Mouse (Mus musculus) lung, postnatal 0 days (tissue): ENCODE data around the gene Ppp1ca. TPM values are rescaled to one million over a fixed set of nuclear protein-coding genes. Genes with fewer than 3 reads are reported as not detected.
A peak's percentile ranks its signal among the peaks of the same experiment; 100 is the strongest.

Source experiments
- ATAC-seq: fragments of 200-750 bp; cut with Nextera tagmentation; 2 replicates; pipeline ENCODE4 v1.8.0; 2017; ENCODE audit warnings: moderate library complexity
- DNase-seq: peaks from one replicate; pipeline ENCODE4 v3.0.0-alpha.2; 2016; ENCODE audit warnings: low spot score
- H3K27ac ChIP-seq: fragments of 300-500 bp; sonication (generic); 2 replicates; pipeline ENCODE4 v1.5.1; 2014; ENCODE audit warnings: antibody characterized with exemption, mild to moderate bottlenecking, low read length, mixed read lengths
- H3K27me3 ChIP-seq: fragments of 300-500 bp; sonication (generic); replicated peaks from 2 replicates; pipeline ENCODE4 v1.6.1; 2014; ENCODE audit warnings: low read length, mixed read lengths; ENCODE audit not compliant: insufficient read depth
- H3K36me3 ChIP-seq: fragments of 300-500 bp; sonication (generic); 2 replicates; pipeline ENCODE4 v1.6.1; 2014; ENCODE audit warnings: low read length, mixed read lengths; ENCODE audit not compliant: insufficient read depth
- H3K4me1 ChIP-seq: fragments of 300-500 bp; sonication (generic); 2 replicates; pipeline ENCODE4 v1.6.1; 2014; ENCODE audit warnings: antibody characterized with exemption, low read depth, low read length, mixed read lengths; ENCODE audit not compliant: insufficient read depth
- H3K4me2 ChIP-seq: fragments of 300-500 bp; sonication (generic); replicated peaks from 2 replicates; pipeline ENCODE4 v1.6.1; 2014; ENCODE audit warnings: low read depth, mild to moderate bottlenecking, low read length, moderate library complexity, mixed read lengths
- H3K4me3 ChIP-seq: fragments of 300-500 bp; sonication (generic); 2 replicates; pipeline ENCODE4 v1.5.1; 2014; ENCODE audit warnings: low read depth, low read length
- H3K9ac ChIP-seq: fragments of 300-500 bp; sonication (generic); replicated peaks from 2 replicates; pipeline ENCODE4 v1.6.1; 2014; ENCODE audit warnings: low read depth, mild to moderate bottlenecking
- H3K9me3 ChIP-seq: fragments of 300-500 bp; sonication (generic); 2 replicates; pipeline ENCODE4 v1.6.1; 2016; ENCODE audit warnings: low read length, mixed read lengths
- CTCF ChIP-seq: IDR thresholded peaks from 2 replicates; pipeline ENCODE4 v1.5.1; 2016; ENCODE audit warnings: antibody characterized with exemption, mild to moderate bottlenecking
- EP300 ChIP-seq: IDR thresholded peaks from 2 replicates; pipeline ENCODE4 v1.6.1; 2016; ENCODE audit warnings: antibody characterized with exemption, mild to moderate bottlenecking, control low read depth
- WGBS: fragments of 180-500 bp; shearing (Covaris S2); extraction: QIAGEN DNeasy Blood & Tissue Kit; methylation state at CpG from one replicate; pipeline ENCODE4 v1.1.7; 2014; 5-methylcytosine and 5-hydroxymethylcytosine counted together
- polyA plus RNA-seq: library from polyadenylated mRNA; unstranded; fragments of >200 nt; fragmentation: Nextera tagmentation; extraction: Ambion mirVana; gene quantifications from 2 replicates; pipeline ENCODE4 v1.2.1, GENCODE M21; 2015

Ppp1ca gene
- polyA plus RNA-seq, 1 experiment from 2014 or later = 631 TPM

DNA sequence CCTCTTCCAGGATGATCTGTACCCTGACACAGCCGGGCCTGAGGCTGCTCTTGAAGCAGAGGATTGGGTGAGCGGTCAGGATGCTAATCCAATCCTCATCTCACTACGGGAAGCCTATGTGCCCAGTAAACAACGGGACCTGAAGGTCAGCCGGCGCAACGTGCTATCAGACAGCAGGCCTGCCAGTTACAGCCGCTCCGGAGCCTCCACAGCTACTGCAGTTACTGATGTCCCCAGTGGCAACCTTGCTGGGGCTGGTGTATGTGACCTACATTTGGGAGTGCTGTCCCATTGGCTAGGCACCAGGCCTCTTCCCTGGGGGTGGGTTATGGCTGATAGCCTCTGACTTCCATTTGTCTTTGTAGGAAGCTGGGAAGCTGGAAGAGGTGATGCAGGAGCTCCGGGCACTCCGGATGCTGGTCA, 38.6 kb upstream of the Ppp1ca start, which contains the start of gene Ptprcap:
Gene Ptprcap, plus strand, starts transcription at position 373 of the 423 bp plus-strand sequence.
- no peak for DNase-seq
- peaks cover 6% of the 10 kb centered on the region; the same call in 1 of the 2 replicates for H3K4me1 ChIP-seq
- H3K36me3 ChIP-seq = peaks cover 13% of the 10 kb centered on the region; the same call in 1 of the 2 replicates
- H3K4me3 ChIP-seq = no peak within 1 kb of the TSS
- TF ChIP-seq EP300 (no peak), CTCF (no peak)
- H3K4me2 ChIP-seq = no peak within 1 kb of the TSS
- H3K9me3 ChIP-seq = no peaks in the 10 kb centered on the region
- no peak for ATAC-seq
- H3K27ac ChIP-seq = no peak within 1 kb of the TSS
- no peaks in the 10 kb centered on the region for H3K27me3 ChIP-seq
- H3K9ac ChIP-seq = no peak within 1 kb of the TSS
- WGBS = 60% methylated on average over 11 of the region's 11 CpGs

DNA sequence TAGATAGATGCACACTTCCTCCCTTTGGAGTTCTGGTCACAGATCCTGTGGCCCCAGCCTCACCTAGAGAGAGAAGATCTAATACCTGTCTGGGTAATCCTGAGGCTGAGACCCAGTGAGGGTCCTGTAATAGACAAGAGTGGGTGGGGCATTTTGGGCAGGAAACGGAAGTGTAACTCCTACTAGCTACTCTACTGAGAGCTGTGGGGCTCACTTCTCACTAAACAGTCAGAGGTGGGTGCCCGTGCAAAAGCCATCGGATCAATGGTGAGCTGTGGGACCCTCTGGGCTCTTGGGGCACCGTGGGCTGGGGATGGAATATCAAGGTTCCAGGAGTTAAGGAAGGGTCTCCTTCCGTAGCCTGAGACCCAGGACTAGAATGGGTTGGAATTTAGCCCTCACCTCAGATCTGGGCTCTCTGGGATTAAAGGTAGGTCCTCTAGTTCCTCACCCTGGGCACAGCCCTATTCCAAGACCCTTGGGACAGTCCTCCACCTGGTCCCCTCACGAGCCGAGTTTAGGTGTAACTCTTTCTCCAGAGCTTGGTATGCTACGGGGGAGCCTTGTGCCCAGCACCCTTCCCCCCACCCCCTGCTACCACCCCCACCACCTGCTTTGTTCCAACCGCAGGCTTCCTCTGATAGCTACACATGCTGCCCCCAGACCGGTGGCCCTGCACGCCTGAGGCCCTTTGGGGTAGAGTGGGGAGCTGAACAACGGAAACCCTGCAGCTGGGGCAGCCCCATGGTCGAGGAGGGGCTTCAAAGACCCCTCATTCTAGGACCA, 37.2 kb upstream of the Ppp1ca start:
- DNase-seq (no peak), ATAC-seq (no peak)
- WGBS = 67% methylated on average over 13 of the region's 13 CpGs
- no peaks in the 10 kb centered on the region for H3K9me3 ChIP-seq
- TF ChIP-seq CTCF (no peak), EP300 (no peak)
- no peaks in the 10 kb centered on the region for H3K27me3 ChIP-seq
- 0 out of 2 replicates have a peak overlapping the region, but pooled peaks have one; percentile 26 for H3K27ac ChIP-seq
- H3K4me1 ChIP-seq = no peaks in the 10 kb centered on the region
- H3K36me3 ChIP-seq = peaks cover 23% of the 10 kb centered on the region
- no peak overlapping the region for H3K4me3 ChIP-seq
- H3K9ac ChIP-seq = no peak overlapping the region
- H3K4me2 ChIP-seq = no peak overlapping the region

DNA sequence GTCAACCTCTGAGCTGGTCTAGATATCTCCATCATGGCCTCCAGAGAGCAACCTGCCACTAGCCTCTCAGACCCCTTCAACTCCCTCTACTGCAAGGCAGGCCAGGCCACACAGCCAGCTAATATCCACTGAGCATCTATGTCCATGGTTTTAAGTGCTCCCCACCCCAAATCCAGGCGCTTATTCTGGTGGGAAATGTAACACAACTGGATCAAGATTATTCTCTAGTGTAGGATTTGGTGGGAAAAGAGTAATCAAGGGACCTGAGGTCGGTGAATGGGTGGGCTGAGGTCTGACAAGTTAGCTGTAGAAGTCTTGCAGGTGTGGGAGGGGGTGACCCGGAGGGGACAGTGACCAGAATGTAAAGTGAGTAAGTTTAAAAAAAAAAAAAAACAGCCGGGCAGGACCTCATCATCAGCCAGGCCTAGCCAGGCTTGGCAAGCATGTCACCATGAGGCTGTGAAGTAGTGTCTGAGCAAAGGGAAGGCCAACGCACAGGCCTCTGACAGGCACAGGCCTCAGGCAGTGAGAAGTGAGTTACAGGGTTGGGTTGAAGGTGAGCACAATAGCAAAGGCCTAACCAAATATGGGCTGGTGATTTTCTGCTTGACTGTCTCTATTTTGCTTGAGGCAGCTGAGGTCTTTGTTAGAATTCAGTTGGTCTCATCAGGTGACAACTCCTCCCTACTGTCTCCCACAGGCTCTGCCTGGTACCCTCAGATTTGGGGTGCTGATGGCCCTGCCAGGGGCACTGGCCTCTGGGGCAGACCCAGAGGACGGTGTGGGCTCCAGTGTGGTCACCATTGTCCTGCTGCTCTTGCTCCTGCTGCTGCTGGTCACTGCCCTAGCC, 36.4 kb upstream of the Ppp1ca start:
- no peak for TF ChIP-seq EP300
- no peak for TF ChIP-seq CTCF
- Histone ChIP-seq H3K4me2 (no peak overlapping the region), H3K9ac (no peak overlapping the region), H3K36me3 (peaks cover 25% of the 10 kb centered on the region), H3K4me1 (no peaks in the 10 kb centered on the region), H3K27me3 (no peaks in the 10 kb centered on the region), H3K27ac (no peak overlapping the region), H3K4me3 (no peak overlapping the region), H3K9me3 (no peaks in the 10 kb centered on the region)
- no peak for ATAC-seq
- no peak for DNase-seq
- 74% methylated on average over 6 of the region's 6 CpGs for WGBS

DNA sequence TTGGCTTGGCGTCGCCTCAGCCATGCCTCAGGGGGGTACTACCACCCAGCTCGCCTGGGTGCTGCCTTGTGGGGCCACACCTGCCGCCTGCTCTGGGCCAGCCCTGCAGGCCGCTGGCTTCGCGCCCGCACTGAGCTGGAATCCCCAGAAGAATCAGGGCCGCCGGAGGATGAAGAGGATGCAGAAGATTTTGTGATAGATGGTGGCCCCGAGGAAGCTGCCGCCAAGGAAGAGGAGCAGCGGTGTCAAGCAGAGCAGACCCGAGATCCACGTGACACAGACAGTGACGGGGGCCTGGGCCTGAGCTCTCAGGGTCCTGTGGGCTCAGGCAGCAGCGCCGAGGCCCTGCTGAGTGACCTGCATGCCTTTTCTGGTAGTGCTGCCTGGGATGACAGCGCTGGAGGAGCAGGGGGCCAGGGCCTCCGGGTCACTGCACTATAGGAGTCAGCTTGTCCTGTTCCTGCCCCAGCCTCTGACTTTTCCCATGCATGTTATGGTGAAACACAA, 35.7 kb upstream of the Ppp1ca start:
- no peaks in the 10 kb centered on the region for H3K27me3 ChIP-seq
- TF ChIP-seq EP300 = no peak
- TF ChIP-seq CTCF = no peak
- no peaks in the 10 kb centered on the region for H3K4me1 ChIP-seq
- ATAC-seq = no peak
- DNase-seq = no peak
- no peak overlapping the region for H3K4me3 ChIP-seq
- WGBS = 79% methylated on average over 18 of the region's 20 CpGs
- H3K27ac ChIP-seq = no peak overlapping the region
- H3K4me2 ChIP-seq = no peak overlapping the region
- peaks cover 29% of the 10 kb centered on the region; the same call in 1 of the 2 replicates for H3K36me3 ChIP-seq
- H3K9ac ChIP-seq = no peak overlapping the region
- no peaks in the 10 kb centered on the region for H3K9me3 ChIP-seq

DNA sequence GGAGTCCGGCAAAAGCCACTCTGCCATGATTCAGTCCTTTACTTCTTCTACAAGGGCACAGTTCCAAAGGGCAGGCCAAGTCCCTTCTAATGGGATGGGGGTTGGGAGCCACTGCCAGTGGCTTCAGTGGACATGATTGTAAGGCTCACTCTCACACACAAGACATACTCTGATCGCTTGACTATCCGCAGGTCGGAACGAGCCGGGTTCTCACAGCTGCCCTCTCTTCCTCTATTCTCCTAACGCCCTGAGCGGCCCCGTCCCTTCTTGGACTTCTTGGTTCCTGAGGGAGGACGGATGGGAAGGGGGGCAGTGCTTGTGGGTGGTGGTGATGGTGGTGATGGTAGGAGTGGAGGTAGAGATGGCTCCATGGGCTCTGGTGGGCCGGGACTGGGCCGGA, 35.1 kb upstream of the Ppp1ca start:
- Histone ChIP-seq H3K4me3 (no peak overlapping the region), H3K4me2 (no peak overlapping the region), H3K36me3 (peaks cover 30% of the 10 kb centered on the region; the same call in 1 of the 2 replicates), H3K9me3 (no peaks in the 10 kb centered on the region), H3K9ac (no peak overlapping the region), H3K4me1 (no peaks in the 10 kb centered on the region), H3K27me3 (no peaks in the 10 kb centered on the region), H3K27ac (no peak overlapping the region)
- no peak for TF ChIP-seq CTCF
- no peak for TF ChIP-seq EP300
- DNase-seq (no peak), ATAC-seq (no peak)
- WGBS = 90% methylated on average over 12 of the region's 12 CpGs

DNA sequence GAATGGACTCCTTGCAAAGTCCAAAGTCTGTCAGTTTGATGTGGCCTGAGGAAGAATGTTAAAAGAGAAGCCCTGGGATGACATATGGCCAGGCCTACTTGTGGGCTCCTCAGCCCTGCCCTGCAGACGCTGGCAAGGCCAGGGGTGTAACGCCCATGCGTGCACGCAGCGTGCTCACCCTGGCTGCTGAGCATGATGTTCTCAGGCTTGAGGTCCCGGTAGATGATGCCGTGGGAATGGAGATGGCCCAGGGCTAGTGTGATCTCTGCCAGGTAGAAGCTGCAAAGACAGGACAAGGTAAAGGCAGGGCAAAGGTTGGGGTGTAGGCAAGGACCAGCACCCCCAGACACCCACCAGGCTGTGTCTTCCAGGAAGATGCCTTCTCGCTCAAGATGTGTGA, 32.8 kb upstream of the Ppp1ca start:
- ATAC-seq (no peak), DNase-seq (no peak)
- no peak overlapping the region for H3K4me2 ChIP-seq
- no peak overlapping the region for H3K4me3 ChIP-seq
- H3K36me3 ChIP-seq = peaks cover 27% of the 10 kb centered on the region; the same call in 1 of the 2 replicates
- TF ChIP-seq EP300 (no peak), CTCF (no peak)
- H3K27me3 ChIP-seq = no peaks in the 10 kb centered on the region
- WGBS = 94% methylated on average over 8 of the region's 8 CpGs
- no peak overlapping the region for H3K9ac ChIP-seq
- H3K4me1 ChIP-seq = no peaks in the 10 kb centered on the region
- no peak overlapping the region for H3K27ac ChIP-seq
- H3K9me3 ChIP-seq = no peaks in the 10 kb centered on the region
